Mouse (Mus musculus) spleen, postnatal 0 days (tissue): Measurements from ENCODE around the gene Zpld1. TPM values are rescaled to one million over a fixed set of nuclear protein-coding genes. Genes with fewer than 3 reads are reported as not detected.

Experiments
- polyA plus RNA-seq: library from polyadenylated mRNA; unstranded; fragments of >200 nt; fragmentation: Nextera tagmentation; extraction: Ambion mirVana; gene quantifications from 2 replicates; pipeline ENCODE4 v1.2.1, GENCODE M21; 2015

Zpld1 gene
- polyA plus RNA-seq = not detected in 2 replicates

GRCm38 (mm10) chr16:55297886-55298285 lies at the start of gene Zpld1:
Gene Zpld1, minus strand, starts transcription at chr16:55297986.

